Mouse (Mus musculus) brain, embryonic 14.5 days (tissue): ENCODE data around the gene Lrrc25. TPM values are rescaled to one million over a fixed set of nuclear protein-coding genes. Genes with fewer than 3 reads are reported as not detected.
A peak's percentile ranks its signal among the peaks of the same experiment; 100 is the strongest.

Experiments
- DNase-seq: peaks from one replicate; pipeline ENCODE4 v3.0.0-alpha.2; 2011; ENCODE audit warnings: low read depth
- CTCF ChIP-seq: fragments of 200-500 bp; IDR thresholded peaks from 2 replicates; pipeline ENCODE4 v1.5.1; 2012; ENCODE audit warnings: inconsistent platforms, mild to moderate bottlenecking, moderate library complexity, borderline replicate concordance; ENCODE audit not compliant: insufficient read depth, insufficient read length; ENCODE audit errors: extremely low read depth
- POLR2A ChIP-seq: fragments of 200-500 bp; IDR thresholded peaks from 2 replicates; pipeline ENCODE4 v1.6.1; 2012; ENCODE audit warnings: mild to moderate bottlenecking, inconsistent platforms, borderline replicate concordance; ENCODE audit not compliant: poor library complexity, insufficient read depth, insufficient read length, severe bottlenecking; ENCODE audit errors: extremely low read depth
- polyA plus RNA-seq: library from polyadenylated mRNA; depleted of rRNA; stranded (reverse); fragments of >200 nt; gene quantifications from 2 replicates; pipeline ENCODE4 v1.2.3, GENCODE M21; 2012

Lrrc25 gene
- polyA plus RNA-seq, 1 experiment, result 1.4 TPM

- no peak for DNase-seq
- TF ChIP-seq POLR2A, result no peak
- TF ChIP-seq CTCF, result no peak
Observed at GRCm38 (mm10) chr8:70602139-70602811, 13.7 kb upstream of the Lrrc25 start.

GRCm38 (mm10) chr8:70604558-70604957, 11.4 kb upstream of the Lrrc25 start:
- TF ChIP-seq POLR2A, result no peak
- TF ChIP-seq CTCF, result no peak

GRCm38 (mm10) chr8:70605871-70606779, 9.8 kb upstream of the Lrrc25 start:
- no peak for TF ChIP-seq CTCF
- no peak for TF ChIP-seq POLR2A
- DNase-seq, result no peak

More at GRCm38 (mm10) chr8:70604558-70604957, 11.4 kb upstream of the Lrrc25 start:
- DNase-seq, result no peak

- DNase-seq, result no peak
- TF ChIP-seq CTCF (no peak), POLR2A (no peak)
Observed at GRCm38 (mm10) chr8:70606780-70607602, 9.0 kb upstream of the Lrrc25 start.

- TF ChIP-seq CTCF (no peak), POLR2A (no peak)
- no peak for DNase-seq
Observed at GRCm38 (mm10) chr8:70607603-70607897, 8.4 kb upstream of the Lrrc25 start.

- DNase-seq, result peak; percentile 77
- no peak for TF ChIP-seq CTCF
- TF ChIP-seq POLR2A, result peak; percentile 77
Observed at GRCm38 (mm10) chr8:70607898-70608748, 7.8 kb upstream of the Lrrc25 start.

GRCm38 (mm10) chr8:70608749-70609367, 7.1 kb upstream of the Lrrc25 start, which contains the start of gene Ssbp4:
TSS of gene Ssbp4 (minus strand) at chr8:70608872.
- TF ChIP-seq CTCF (no peak), POLR2A (no peak)
- no peak for DNase-seq

GRCm38 (mm10) chr8:70609368-70609848, 6.5 kb upstream of the Lrrc25 start:
- peak; percentile 85 for DNase-seq
- TF ChIP-seq POLR2A, result peak; percentile 23; the same call in 1 of the 2 replicates
- no peak for TF ChIP-seq CTCF

GRCm38 (mm10) chr8:70609849-70610795, 5.8 kb upstream of the Lrrc25 start:
- DNase-seq, result peak; percentile 92
- TF ChIP-seq POLR2A, result no peak
- no peak for TF ChIP-seq CTCF
